Mouse (Mus musculus): ENCODE data around the gene Apol6. TPM values are rescaled to one million over a fixed set of nuclear protein-coding genes. Genes with fewer than 3 reads are reported as not detected.

Apol6 gene
- polyA plus RNA-seq, 1 experiment from 2014 or later, result 0.84 TPM

- H3K9me3 ChIP-seq (ENCODE audit: control insufficient read depth, low read length), result no peaks in the 10 kb centered on the region
- WGBS, result 73% methylated on average over 4 of the region's 4 CpGs
- H3K27me3 ChIP-seq (replicated peaks; ENCODE audit: control insufficient read depth, insufficient read depth, low read length), result no peaks in the 10 kb centered on the region
- peaks cover 21% of the 10 kb centered on the region for H3K4me1 ChIP-seq (replicated peaks; ENCODE audit: control insufficient read depth, insufficient read depth, low read length)
- no peaks in the 10 kb centered on the region for H3K36me3 ChIP-seq (ENCODE audit: control insufficient read depth, insufficient read depth, low read length)
- no peak overlapping the region for H3K9ac ChIP-seq (ENCODE audit: low read length)
- no peak overlapping the region for H3K4me3 ChIP-seq (ENCODE audit: low read depth, low read length)
- no peak for DNase-seq (ENCODE audit: low spot score)
- no peak overlapping the region for H3K4me2 ChIP-seq (ENCODE audit: low read length)
- H3K27ac ChIP-seq (ENCODE audit: low read depth), result peak overlapping the region; percentile 12; the same call in 1 of the 2 replicates
- no peak for ATAC-seq (replicated peaks; ENCODE audit: low FRiP score, low TSS enrichment, low read depth)
Measured at GRCm38 (mm10) chr15:77014985-77015384, 29.5 kb upstream of the Apol6 start.

- DNase-seq (ENCODE audit: low spot score) (no peak), ATAC-seq (replicated peaks; ENCODE audit: low FRiP score, low TSS enrichment, low read depth) (no peak)
- 93% methylated on average over 6 of the region's 6 CpGs for WGBS
- H3K9me3 ChIP-seq (ENCODE audit: control insufficient read depth, low read length), result no peaks in the 10 kb centered on the region
- no peak overlapping the region for H3K9ac ChIP-seq (ENCODE audit: low read length)
- no peak overlapping the region for H3K4me3 ChIP-seq (ENCODE audit: low read depth, low read length)
- H3K27ac ChIP-seq (ENCODE audit: low read depth), result no peak overlapping the region
- no peaks in the 10 kb centered on the region for H3K27me3 ChIP-seq (replicated peaks; ENCODE audit: control insufficient read depth, insufficient read depth, low read length)
- H3K36me3 ChIP-seq (ENCODE audit: control insufficient read depth, insufficient read depth, low read length), result no peaks in the 10 kb centered on the region
- H3K4me2 ChIP-seq (ENCODE audit: low read length), result no peak overlapping the region
- peaks cover 23% of the 10 kb centered on the region for H3K4me1 ChIP-seq (replicated peaks; ENCODE audit: control insufficient read depth, insufficient read depth, low read length)
Measured at GRCm38 (mm10) chr15:77016509-77016908, 28.0 kb upstream of the Apol6 start.

- Histone ChIP-seq H3K27ac (ENCODE audit: low read depth) (no peak overlapping the region), H3K27me3 (replicated peaks; ENCODE audit: control insufficient read depth, insufficient read depth, low read length) (no peaks in the 10 kb centered on the region), H3K36me3 (ENCODE audit: control insufficient read depth, insufficient read depth, low read length) (no peaks in the 10 kb centered on the region), H3K4me1 (replicated peaks; ENCODE audit: control insufficient read depth, insufficient read depth, low read length) (peaks cover 23% of the 10 kb centered on the region), H3K9ac (ENCODE audit: low read length) (no peak overlapping the region), H3K4me2 (ENCODE audit: low read length) (no peak overlapping the region), H3K4me3 (ENCODE audit: low read depth, low read length) (no peak overlapping the region), H3K9me3 (ENCODE audit: control insufficient read depth, low read length) (no peaks in the 10 kb centered on the region)
- no peak for DNase-seq (ENCODE audit: low spot score)
- ATAC-seq (replicated peaks; ENCODE audit: low FRiP score, low TSS enrichment, low read depth), result no peak
Measured at GRCm38 (mm10) chr15:77017897-77018296, 26.6 kb upstream of the Apol6 start.

- 60% methylated on average over 6 of the region's 6 CpGs for WGBS
- no peak for ATAC-seq (replicated peaks; ENCODE audit: low FRiP score, low TSS enrichment, low read depth)
- Histone ChIP-seq H3K4me2 (ENCODE audit: low read length) (no peak overlapping the region), H3K36me3 (ENCODE audit: control insufficient read depth, insufficient read depth, low read length) (no peaks in the 10 kb centered on the region), H3K9me3 (ENCODE audit: control insufficient read depth, low read length) (no peaks in the 10 kb centered on the region), H3K4me3 (ENCODE audit: low read depth, low read length) (no peak overlapping the region), H3K27me3 (replicated peaks; ENCODE audit: control insufficient read depth, insufficient read depth, low read length) (no peaks in the 10 kb centered on the region), H3K9ac (ENCODE audit: low read length) (no peak overlapping the region), H3K4me1 (replicated peaks; ENCODE audit: control insufficient read depth, insufficient read depth, low read length) (peaks cover 15% of the 10 kb centered on the region), H3K27ac (ENCODE audit: low read depth) (no peak overlapping the region)
- no peak for DNase-seq (ENCODE audit: low spot score)
Measured at GRCm38 (mm10) chr15:77018740-77019340, 25.7 kb upstream of the Apol6 start.

- H3K4me1 ChIP-seq (replicated peaks; ENCODE audit: control insufficient read depth, insufficient read depth, low read length), result peaks cover 8% of the 10 kb centered on the region
- no peaks in the 10 kb centered on the region for H3K36me3 ChIP-seq (ENCODE audit: control insufficient read depth, insufficient read depth, low read length)
- no peak overlapping the region for H3K9ac ChIP-seq (ENCODE audit: low read length)
- DNase-seq (ENCODE audit: low spot score), result no peak
- H3K4me3 ChIP-seq (ENCODE audit: low read depth, low read length), result no peak overlapping the region
- no peak overlapping the region for H3K27ac ChIP-seq (ENCODE audit: low read depth)
- no peak for ATAC-seq (replicated peaks; ENCODE audit: low FRiP score, low TSS enrichment, low read depth)
- H3K9me3 ChIP-seq (ENCODE audit: control insufficient read depth, low read length), result no peaks in the 10 kb centered on the region
- no peaks in the 10 kb centered on the region for H3K27me3 ChIP-seq (replicated peaks; ENCODE audit: control insufficient read depth, insufficient read depth, low read length)
- 81% methylated on average over 7 of the region's 7 CpGs for WGBS
- no peak overlapping the region for H3K4me2 ChIP-seq (ENCODE audit: low read length)
Measured at GRCm38 (mm10) chr15:77019533-77019932, 25.0 kb upstream of the Apol6 start.

- Histone ChIP-seq H3K36me3 (ENCODE audit: control insufficient read depth, insufficient read depth, low read length) (no peaks in the 10 kb centered on the region), H3K9me3 (ENCODE audit: control insufficient read depth, low read length) (no peaks in the 10 kb centered on the region), H3K27ac (ENCODE audit: low read depth) (no peak overlapping the region), H3K27me3 (replicated peaks; ENCODE audit: control insufficient read depth, insufficient read depth, low read length) (no peaks in the 10 kb centered on the region), H3K4me1 (replicated peaks; ENCODE audit: control insufficient read depth, insufficient read depth, low read length) (0 out of 2 replicates have a peak, but pooled peaks cover 2% of the 10 kb centered on the region), H3K4me2 (ENCODE audit: low read length) (no peak overlapping the region), H3K9ac (ENCODE audit: low read length) (no peak overlapping the region), H3K4me3 (ENCODE audit: low read depth, low read length) (no peak overlapping the region)
- no peak for ATAC-seq (replicated peaks; ENCODE audit: low FRiP score, low TSS enrichment, low read depth)
- DNase-seq (ENCODE audit: low spot score), result no peak
- 87% methylated on average over 4 of the region's 4 CpGs for whole genome bisulfite sequencing
Measured at GRCm38 (mm10) chr15:77020136-77020535, 24.4 kb upstream of the Apol6 start.

- DNase-seq (ENCODE audit: low spot score), result no peak
- Histone ChIP-seq H3K9ac (ENCODE audit: low read length) (no peak overlapping the region), H3K27me3 (replicated peaks; ENCODE audit: control insufficient read depth, insufficient read depth, low read length) (no peaks in the 10 kb centered on the region), H3K36me3 (ENCODE audit: control insufficient read depth, insufficient read depth, low read length) (no peaks in the 10 kb centered on the region), H3K27ac (ENCODE audit: low read depth) (no peak overlapping the region), H3K4me1 (replicated peaks; ENCODE audit: control insufficient read depth, insufficient read depth, low read length) (0 out of 2 replicates have a peak, but pooled peaks cover 2% of the 10 kb centered on the region), H3K4me2 (ENCODE audit: low read length) (no peak overlapping the region), H3K9me3 (ENCODE audit: control insufficient read depth, low read length) (no peaks in the 10 kb centered on the region), H3K4me3 (ENCODE audit: low read depth, low read length) (no peak overlapping the region)
- no peak for ATAC-seq (replicated peaks; ENCODE audit: low FRiP score, low TSS enrichment, low read depth)
- 88% methylated on average over 3 of the region's 3 CpGs for WGBS
Measured at GRCm38 (mm10) chr15:77021056-77021455, 23.5 kb upstream of the Apol6 start.

GRCm38 (mm10) chr15:77021851-77022250, 22.7 kb upstream of the Apol6 start:
- Histone ChIP-seq H3K4me1 (replicated peaks; ENCODE audit: control insufficient read depth, insufficient read depth, low read length) (0 out of 2 replicates have a peak, but pooled peaks cover 6% of the 10 kb centered on the region), H3K9me3 (ENCODE audit: control insufficient read depth, low read length) (no peaks in the 10 kb centered on the region), H3K27ac (ENCODE audit: low read depth) (no peak overlapping the region), H3K4me2 (ENCODE audit: low read length) (no peak overlapping the region), H3K27me3 (replicated peaks; ENCODE audit: control insufficient read depth, insufficient read depth, low read length) (no peaks in the 10 kb centered on the region), H3K4me3 (ENCODE audit: low read depth, low read length) (no peak overlapping the region), H3K36me3 (ENCODE audit: control insufficient read depth, insufficient read depth, low read length) (no peaks in the 10 kb centered on the region), H3K9ac (ENCODE audit: low read length) (no peak overlapping the region)
- WGBS, result 65% methylated on average over 4 of the region's 4 CpGs
- DNase-seq (ENCODE audit: low spot score) (no peak), ATAC-seq (replicated peaks; ENCODE audit: low FRiP score, low TSS enrichment, low read depth) (no peak)

- no peak overlapping the region for H3K4me2 ChIP-seq (ENCODE audit: low read length)
- H3K4me3 ChIP-seq (ENCODE audit: low read depth, low read length), result no peak overlapping the region
- DNase-seq (ENCODE audit: low spot score) (no peak), ATAC-seq (replicated peaks; ENCODE audit: low FRiP score, low TSS enrichment, low read depth) (no peak)
- H3K9ac ChIP-seq (ENCODE audit: low read length), result no peak overlapping the region
- no peaks in the 10 kb centered on the region for H3K36me3 ChIP-seq (ENCODE audit: control insufficient read depth, insufficient read depth, low read length)
- no peaks in the 10 kb centered on the region for H3K9me3 ChIP-seq (ENCODE audit: control insufficient read depth, low read length)
- WGBS, result 82% methylated on average over 5 of the region's 5 CpGs
- no peak overlapping the region for H3K27ac ChIP-seq (ENCODE audit: low read depth)
- no peaks in the 10 kb centered on the region for H3K27me3 ChIP-seq (replicated peaks; ENCODE audit: control insufficient read depth, insufficient read depth, low read length)
- peaks cover 6% of the 10 kb centered on the region; the same call in 1 of the 2 replicates for H3K4me1 ChIP-seq (replicated peaks; ENCODE audit: control insufficient read depth, insufficient read depth, low read length)
Measured at GRCm38 (mm10) chr15:77022401-77022957, 22.1 kb upstream of the Apol6 start.
